Mouse (Mus musculus) liver, adult (tissue): ENCODE results near the gene Sema3g.

Experiments used
- GATA4 ChIP-seq: IDR thresholded peaks from 2 replicates; pipeline ENCODE4 v1.6.1; 2014; ENCODE audit warnings: mild to moderate bottlenecking, low read length; ENCODE audit not compliant: insufficient replicate concordance

The Sema3g gene

DNA sequence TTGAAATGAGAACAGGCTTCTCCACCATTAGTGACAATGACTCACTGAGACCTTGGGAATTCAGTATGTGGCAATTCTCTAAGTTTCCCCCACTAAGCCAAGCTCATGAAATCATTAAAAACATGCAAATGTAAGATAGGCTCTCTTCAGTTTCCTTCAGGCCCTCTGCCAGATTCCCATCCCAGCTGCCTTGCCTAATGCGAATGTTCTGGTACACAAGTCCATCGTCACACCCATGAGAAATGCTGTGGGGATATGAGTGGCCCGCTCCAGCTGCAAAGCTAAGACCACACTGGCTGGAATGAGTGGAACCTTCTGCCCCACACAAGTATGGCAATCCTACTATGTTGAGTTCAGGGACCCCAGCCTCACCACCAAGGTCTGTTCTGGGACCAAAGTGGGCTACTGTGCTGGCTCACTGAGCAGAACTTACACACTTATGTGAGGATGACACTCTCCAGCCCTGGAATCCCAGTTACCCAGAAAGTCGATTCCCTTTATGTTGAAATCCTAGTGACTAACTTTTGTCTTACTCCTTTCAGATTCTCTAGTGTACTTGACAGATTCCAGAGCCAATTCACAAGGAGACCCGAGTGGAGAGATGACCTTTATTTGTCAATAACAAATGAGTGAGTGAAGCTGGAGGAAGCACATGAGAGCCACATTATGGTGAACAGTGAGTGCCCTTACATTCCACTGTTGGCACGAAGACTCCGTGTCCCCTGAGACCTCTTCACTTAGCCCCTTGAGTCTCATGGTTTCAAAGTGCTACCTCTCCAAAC, 19.6 kb downstream of the Sema3g start:
- no peak for TF ChIP-seq GATA4

DNA sequence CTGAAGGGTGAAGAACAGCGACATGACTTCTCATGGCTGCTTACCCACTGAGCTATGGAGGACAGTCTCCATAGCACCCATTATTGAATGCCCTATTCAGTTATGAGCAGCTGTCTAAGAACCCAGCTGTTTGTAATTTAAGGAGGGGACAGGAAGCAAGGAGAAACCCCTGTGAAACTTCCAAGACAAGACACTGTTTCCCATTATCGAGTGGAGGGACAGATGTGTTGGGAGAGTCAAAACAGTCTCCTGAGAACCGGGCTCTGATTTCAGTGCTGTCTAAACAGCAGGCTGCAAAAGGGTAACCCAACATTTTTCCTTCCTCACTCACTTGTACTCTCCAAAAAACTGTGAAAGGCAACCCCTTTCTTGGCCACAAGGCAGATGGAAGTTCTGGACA, 22.9 kb downstream of the Sema3g start:
- no peak for TF ChIP-seq GATA4

DNA sequence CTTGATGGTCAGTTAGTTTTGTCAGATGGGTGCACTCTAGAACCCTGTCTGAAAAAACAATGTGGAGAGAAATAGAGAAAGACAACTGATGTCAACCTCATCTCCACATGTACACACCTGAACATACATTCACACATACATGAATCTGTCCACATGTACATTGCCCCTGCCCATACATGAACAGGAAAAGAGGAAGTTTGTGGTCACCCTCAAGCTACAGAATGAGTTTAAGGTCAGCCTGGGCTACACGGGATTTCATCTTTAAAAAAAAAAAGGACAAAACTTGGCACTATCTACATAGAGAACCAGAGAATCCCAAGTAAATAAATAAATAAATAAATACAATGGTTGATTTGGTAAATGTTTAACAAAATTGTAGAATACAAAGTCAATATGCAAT, 27.1 kb downstream of the Sema3g start:
- no peak for TF ChIP-seq GATA4

DNA sequence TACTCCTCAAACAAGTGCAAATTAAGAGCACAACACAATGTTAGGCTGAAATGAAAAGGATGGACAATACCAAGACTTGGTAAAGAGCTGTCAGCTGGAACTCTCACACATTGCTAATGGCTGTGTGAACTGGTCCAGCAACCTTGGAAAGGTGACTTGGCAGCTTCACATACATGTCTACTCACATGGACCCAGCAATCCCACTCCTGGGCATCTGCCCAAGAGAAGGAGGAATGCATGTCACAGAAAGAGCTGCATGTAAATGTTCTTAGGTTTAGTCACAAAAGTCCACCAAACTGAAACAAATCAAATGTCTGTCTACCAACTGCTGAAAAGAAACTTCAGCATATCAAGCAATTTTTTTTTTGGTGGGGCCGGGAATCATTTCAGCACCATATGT, 28.3 kb downstream of the Sema3g start:
- TF ChIP-seq GATA4, result no peak

DNA sequence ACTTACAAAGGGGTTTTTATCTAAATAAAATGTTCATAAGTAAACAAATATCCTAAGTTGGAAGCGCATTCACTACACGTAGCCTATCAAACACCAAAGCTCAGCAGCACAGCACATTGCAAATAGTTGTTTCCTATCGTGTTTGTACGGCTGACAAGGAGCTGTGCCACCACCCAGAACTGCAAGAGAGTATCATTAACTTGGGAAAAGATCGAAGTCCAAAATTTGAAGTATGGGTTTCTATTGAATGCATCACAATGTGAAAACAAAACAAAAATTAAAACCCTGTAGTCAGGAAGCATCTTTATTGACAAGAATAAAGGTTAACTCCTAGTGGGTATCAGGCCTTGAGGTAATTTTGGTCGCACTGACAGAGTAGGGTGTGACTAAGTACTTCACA, 30.7 kb downstream of the Sema3g start:
- TF ChIP-seq GATA4, result no peak

DNA sequence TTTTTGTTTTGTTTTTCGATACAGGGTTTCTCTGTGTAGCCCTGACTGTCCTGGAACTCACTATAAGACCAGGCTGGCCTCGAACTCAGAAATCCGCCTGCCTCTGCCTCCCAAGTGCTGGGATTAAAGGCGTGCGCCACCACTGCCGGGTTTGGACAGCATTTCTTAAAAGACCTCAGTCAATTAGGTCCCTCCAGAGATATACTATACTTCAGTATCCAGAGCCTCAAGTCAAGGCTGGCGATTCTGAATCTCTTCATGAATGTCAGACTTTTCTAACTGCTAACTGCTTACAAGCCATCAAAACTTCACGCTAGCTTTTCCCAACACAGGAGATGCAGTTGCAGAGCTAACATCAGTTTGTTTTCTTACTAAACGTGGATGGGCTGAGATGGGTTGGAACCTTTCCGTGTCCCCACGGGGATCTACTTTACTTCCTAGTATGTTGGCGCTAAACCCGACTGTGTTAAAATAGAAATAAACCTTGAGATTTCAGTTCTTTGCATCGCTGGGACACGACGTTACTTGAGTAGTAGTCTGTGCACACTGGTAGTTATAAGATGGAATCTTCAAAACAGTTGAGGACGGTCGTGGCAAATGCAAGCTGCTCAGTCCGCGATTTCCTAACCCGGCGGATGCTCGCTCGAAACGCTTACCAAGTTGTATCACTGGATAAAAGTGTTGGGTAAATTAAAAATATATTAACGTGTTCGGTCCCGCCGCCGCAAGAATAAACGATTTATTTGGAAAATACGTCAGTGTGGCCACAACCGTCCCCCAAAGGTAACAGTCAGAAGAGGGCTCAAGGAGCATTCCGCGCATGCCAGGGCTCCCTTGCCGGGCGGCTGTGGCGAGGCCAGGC, 32.8 kb downstream of the Sema3g start:
- no peak for TF ChIP-seq GATA4

DNA sequence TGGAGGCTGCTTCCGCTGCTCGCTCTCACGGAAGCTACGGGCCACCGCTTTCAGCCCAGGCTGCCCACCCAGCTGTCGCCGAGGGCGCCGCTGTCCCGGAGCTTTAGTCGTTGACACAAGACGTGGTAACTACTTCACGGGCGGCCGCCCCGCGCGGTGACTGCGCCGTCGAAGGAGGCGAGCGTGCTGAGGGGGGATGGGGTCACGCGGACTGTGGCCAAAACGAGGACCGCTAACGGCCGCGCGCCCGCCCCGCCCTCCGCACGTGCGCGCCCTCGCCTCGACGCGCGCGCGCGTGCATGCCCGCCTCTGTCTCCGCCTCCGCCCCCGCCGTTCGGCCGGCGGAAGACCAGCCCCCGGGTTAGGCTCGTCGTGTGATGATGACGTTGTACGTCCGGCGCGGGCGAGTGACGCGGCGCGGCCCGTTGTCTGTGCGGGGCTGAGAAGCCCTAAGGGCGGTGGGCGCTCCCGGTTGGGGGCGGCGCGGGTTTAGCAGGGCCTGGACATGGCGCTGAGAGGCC, 33.5 kb downstream of the Sema3g start, which contains the start of the genes Phf7 and Bap1:
TSS of gene Phf7 (minus strand) at position 234 of the 521 bp plus-strand sequence.
TSS of gene Bap1 (plus strand) at position 367 of the 521 bp plus-strand sequence.
- no peak; the same call in 1 of the 2 replicates for TF ChIP-seq GATA4

DNA sequence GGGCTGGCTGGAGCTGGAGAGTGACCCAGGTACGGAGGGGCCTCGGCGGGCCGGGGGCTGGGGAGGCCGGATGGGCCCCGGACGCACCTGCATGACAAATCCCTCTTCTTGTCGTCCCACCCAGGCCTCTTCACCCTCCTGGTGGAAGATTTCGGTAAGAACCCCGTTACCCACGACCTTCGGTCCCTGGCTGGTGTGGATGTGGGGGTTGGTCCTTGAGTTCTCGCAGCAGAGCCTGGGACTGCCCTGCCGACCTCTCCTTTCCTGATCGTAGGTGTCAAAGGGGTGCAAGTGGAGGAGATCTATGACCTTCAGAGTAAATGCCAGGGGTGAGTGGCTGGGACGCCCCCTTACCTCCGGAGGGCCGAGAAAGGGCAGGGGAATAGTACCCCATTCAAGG, 34.0 kb downstream of the Sema3g start:
- TF ChIP-seq GATA4, result no peak

DNA sequence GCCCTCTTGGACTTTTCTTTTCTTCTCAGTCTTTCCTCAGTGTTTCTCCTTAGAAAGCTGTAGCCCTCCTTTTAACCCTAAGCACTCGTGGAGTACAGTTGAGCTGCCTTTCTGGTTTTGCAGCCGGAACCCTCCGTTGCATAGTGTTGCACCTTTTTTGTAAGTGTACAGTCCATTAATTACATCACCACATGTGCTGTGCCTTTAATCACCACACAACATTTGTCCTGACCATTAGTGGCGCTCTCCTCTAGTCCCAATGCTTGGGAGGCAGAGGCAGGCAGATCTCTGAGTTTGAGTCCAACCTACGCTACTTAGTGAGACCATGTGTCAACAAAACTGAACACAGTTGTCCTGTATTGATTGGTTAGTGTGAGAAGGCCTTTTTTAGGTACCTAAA, 34.4 kb downstream of the Sema3g start:
- no peak for TF ChIP-seq GATA4

DNA sequence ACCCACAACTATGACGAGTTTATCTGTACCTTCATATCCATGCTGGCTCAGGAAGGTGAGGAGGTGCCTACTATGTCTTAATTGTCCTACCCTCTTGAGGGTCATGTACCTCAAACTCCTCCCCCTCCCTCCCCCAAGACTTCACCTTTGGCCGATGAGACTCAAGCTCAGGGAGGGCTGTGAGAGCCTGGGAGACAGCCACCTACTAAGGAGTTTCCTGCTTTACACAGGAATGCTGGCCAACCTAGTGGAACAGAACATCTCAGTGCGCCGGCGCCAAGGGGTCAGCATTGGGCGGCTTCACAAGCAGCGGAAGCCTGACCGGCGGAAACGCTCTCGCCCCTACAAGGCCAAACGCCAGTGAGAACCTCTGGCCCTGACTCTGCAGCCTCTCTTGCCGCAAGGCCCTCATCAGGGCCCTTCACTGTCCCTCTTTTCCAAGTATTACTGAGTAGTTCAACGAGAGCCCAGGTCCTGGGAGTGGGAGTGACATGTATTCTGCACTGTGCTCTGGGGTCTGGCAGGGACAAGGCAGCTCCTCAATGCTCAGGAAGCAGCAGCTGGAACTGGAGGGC, 40.9 kb downstream of the Sema3g start:
- TF ChIP-seq GATA4, result no peak

DNA sequence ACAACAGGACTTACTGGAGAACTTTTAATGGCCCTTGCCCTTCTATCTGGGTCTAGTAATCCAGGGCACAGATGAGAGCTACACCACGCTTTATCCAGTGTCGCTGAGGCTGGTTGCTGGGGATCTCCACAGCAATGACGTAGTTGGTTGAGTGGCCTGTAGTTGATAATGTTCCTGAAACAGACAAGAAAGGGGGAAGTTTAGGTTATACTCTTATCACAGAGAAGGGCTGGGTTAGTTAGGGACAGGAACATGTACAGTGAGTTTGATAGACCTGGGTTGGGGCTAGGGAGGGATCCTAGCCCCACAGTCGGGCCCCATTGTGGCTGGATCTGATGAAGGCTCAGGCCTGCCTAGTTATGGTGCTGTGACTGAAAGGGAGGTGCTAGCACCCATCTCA, 42.7 kb downstream of the Sema3g start:
- TF ChIP-seq GATA4, result no peak

DNA sequence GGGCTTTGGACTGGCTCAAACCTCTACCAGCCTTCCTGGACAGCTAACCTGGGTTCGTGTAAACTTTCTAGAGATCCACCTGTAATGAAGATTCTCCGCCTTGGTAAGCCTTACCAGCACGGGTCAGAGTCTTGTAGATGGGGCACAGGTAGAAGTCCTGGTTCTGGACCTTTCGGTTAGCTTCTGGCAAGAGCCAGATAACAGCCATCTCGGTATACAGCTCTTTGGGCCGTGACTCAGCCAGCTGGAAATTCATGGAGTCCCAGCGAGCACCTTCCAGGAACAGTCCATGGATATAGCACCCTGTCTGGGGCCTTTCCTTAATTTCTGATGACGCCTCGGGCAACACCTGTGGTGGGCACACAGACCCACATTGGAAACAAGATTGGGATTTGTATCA, 43.3 kb downstream of the Sema3g start:
- no peak for TF ChIP-seq GATA4

DNA sequence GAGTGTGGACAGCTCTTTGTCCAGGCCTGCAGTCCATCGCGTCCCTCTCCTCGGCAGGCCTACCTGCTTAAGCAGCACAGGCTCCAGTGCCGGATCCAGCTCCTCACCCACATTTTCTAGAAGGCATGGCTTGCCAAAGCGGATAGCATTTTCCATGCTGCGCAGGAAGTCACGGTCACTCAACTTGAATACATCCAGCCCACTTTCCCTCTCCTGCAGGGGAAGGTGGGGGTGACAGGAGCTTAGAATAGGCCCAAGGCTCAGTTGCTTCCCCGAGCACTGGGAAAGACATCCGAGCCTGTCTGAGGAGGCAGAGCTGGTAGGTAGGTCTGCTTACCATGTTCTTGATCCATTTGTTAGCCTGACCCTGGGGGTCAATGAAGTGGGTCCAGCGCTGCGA, 50.0 kb downstream of the Sema3g start:
- TF ChIP-seq GATA4, result no peak

DNA sequence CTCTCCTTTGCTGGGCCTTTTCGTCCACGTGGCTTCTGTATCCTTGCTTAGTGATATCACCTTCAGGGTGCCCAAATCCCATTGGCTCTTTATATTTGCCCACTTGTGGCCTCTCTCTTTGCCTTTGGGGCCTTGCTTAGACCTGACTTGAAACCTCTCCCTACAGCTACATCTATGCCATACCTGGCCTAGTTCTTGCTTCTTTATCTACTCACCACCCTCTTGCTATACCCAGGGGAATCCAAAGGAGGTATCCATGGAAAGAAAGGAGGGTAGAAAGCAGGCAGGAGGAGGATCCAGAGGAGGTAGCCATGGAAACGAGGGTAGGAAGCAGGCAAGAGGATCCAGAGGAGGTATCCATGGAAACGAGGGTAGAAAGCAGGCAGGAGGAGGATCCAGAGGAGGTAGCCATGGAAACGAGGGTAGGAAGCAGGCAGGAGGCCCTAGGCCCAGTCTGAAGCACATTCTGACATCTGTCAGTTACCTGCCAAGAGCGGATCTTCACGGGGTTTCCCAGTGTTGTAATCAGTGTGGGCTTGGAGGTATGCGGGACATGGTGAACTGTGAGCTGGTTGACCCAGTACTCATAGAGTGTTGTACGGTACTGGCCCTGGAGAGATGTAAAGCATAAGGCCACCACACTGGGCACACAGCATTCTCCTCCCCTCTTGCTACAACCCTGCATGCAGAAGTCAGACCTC, 50.8 kb downstream of the Sema3g start:
- no peak for TF ChIP-seq GATA4
